10 mouse cellular contexts compared by ENCODE assay signal in the genomic region with DNA sequence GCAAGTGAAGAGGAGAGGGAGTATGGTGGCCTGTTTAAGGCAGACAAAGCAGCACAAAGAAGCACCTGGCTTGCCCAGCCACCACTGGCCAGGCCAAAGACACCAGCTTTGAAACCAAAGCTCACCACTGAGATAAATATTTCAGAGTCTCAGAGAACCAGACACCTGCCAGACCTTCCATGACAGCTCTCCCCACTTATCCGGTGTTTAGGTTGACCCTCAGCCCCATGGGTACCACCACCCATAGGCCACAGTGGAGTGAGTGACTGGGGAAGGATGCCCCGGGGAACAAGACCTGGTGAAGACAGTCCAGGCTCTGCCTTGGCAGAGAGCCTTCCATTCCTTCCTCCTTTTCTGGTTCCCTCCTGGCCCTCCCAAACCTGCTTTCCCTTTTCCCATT. TPM values are rescaled to one million over a fixed set of nuclear protein-coding genes. Genes with fewer than 3 reads are reported as not detected.
DNase-seq lines count a peak whose midpoint lies in the region; ATAC-seq and TF ChIP-seq lines count a peak whose summit lies in the region.
"Had no signal": no experiment of that assay in that cellular context is flagged by ENCODE, and none has a peak within 500 bp of the region (broad histone marks: within the 10 kb centered on the region; RNA-seq: fewer than 3 reads in every experiment).

No protein-coding gene starts in this region.

- ATAC-seq in heart, embryonic 12.5 days (ENCODE audit: insufficient number of reproducible peaks, low FRiP score) = no peak
- no peak for ATAC-seq in lung, postnatal 0 days
- ATAC-seq in intestine, embryonic 14.5 days (replicated peaks; ENCODE audit: low FRiP score, low TSS enrichment, low read depth) = no peak
- ATAC-seq in stomach, embryonic 14.5 days (ENCODE audit: insufficient number of reproducible peaks, insufficient read depth, low FRiP score, low read depth) = no peak
- no peak for ATAC-seq in forebrain, embryonic 11.5 days (replicated peaks; ENCODE audit: low FRiP score)

- no peaks in the 10 kb centered on the region for H3K9me3 ChIP-seq in heart, embryonic 12.5 days (replicated peaks)
- no peaks in the 10 kb centered on the region for H3K9me3 ChIP-seq in lung, postnatal 0 days (ENCODE audit: low read length)
- no peaks in the 10 kb centered on the region for H3K9me3 ChIP-seq in intestine, embryonic 14.5 days (ENCODE audit: control insufficient read depth, low read length)
- no peaks in the 10 kb centered on the region for H3K9me3 ChIP-seq in stomach, embryonic 14.5 days (ENCODE audit: control insufficient read depth, low read depth, low read length)
- H3K9me3 ChIP-seq in forebrain, embryonic 11.5 days (ENCODE audit: control insufficient read depth, low read length) = no peaks in the 10 kb centered on the region
- H3K9me3 ChIP-seq: midbrain, embryonic 12.5 days had no signal

- H3K4me2 ChIP-seq in heart, embryonic 12.5 days = peak overlapping the region; percentile 73
- H3K4me2 ChIP-seq in lung, postnatal 0 days (replicated peaks; ENCODE audit: low read depth, low read length) = peak overlapping the region; percentile 67
- H3K4me2 ChIP-seq in intestine, embryonic 14.5 days (ENCODE audit: low read length) = peak overlapping the region; percentile 66
- peak overlapping the region; percentile 70 for H3K4me2 ChIP-seq in stomach, embryonic 14.5 days (replicated peaks; ENCODE audit: low read depth, low read length)
- H3K4me2 ChIP-seq in forebrain, embryonic 11.5 days (ENCODE audit: low read depth, low read length, severe bottlenecking) = no peak overlapping the region

- intact Hi-C loops in heart, postnatal 25 days (cut with DNase I) = loop anchor here (1.0 kb wide), 1 partner anchor 15 kb away; no protein-coding TSS in a partner anchor

- no peaks in the 10 kb centered on the region for H3K27me3 ChIP-seq in heart, embryonic 12.5 days (replicated peaks)
- H3K27me3 ChIP-seq in lung, postnatal 0 days (replicated peaks; ENCODE audit: insufficient read depth, low read length) = no peaks in the 10 kb centered on the region
- H3K27me3 ChIP-seq in intestine, embryonic 14.5 days (replicated peaks; ENCODE audit: control insufficient read depth, insufficient read depth, low read length) = no peaks in the 10 kb centered on the region
- no peaks in the 10 kb centered on the region for H3K27me3 ChIP-seq in stomach, embryonic 14.5 days (ENCODE audit: control insufficient read depth, insufficient read depth, low read length)
- H3K27me3 ChIP-seq in forebrain, embryonic 11.5 days (ENCODE audit: control insufficient read depth, insufficient read depth, low read length) = 0 out of 2 replicates have a peak, but pooled peaks cover 2% of the 10 kb centered on the region

- no peak for DNase-seq in heart, postnatal 25 days (ENCODE audit: low spot score)
- DNase-seq in lung, postnatal 0 days (ENCODE audit: low spot score) = peak; percentile 28
- no peak for DNase-seq in lung, postnatal 14 days
- DNase-seq in intestine, embryonic 14.5 days (ENCODE audit: low spot score) = no peak
- no peak for DNase-seq in Muller cell, postnatal 12 days (ENCODE audit: inconsistent ontology term)
- no peak for DNase-seq in forebrain, embryonic 11.5 days (ENCODE audit: low spot score)

- H3K9ac ChIP-seq in heart, embryonic 12.5 days = 0 out of 2 replicates have a peak overlapping the region, but pooled peaks have one; percentile 32
- peak overlapping the region; percentile 97 for H3K9ac ChIP-seq in lung, postnatal 0 days (replicated peaks; ENCODE audit: low read depth)
- H3K9ac ChIP-seq in intestine, embryonic 14.5 days (ENCODE audit: low read length) = peak overlapping the region; percentile 62; the same call in 1 of the 2 replicates
- H3K9ac ChIP-seq in stomach, embryonic 14.5 days (replicated peaks; ENCODE audit: low read depth, low read length) = no peak overlapping the region
- H3K9ac ChIP-seq in forebrain, embryonic 11.5 days (ENCODE audit: low read length) = no peak overlapping the region

- WGBS in heart, embryonic 12.5 days = 67% methylated on average over 2 of the region's 2 CpGs
- WGBS in lung, postnatal 0 days = 54% methylated on average over 2 of the region's 2 CpGs
- 74% methylated on average over 2 of the region's 2 CpGs for WGBS in intestine, embryonic 14.5 days
- 68% methylated on average over 2 of the region's 2 CpGs for WGBS in stomach, embryonic 14.5 days
- 93% methylated on average over 2 of the region's 2 CpGs for WGBS in forebrain, embryonic 11.5 days

- no peak for TF ChIP-seq CTCF in lung, postnatal 0 days (IDR thresholded peaks at IDR 0.05)

- peak overlapping the region; percentile 64 for H3K4me3 ChIP-seq in heart, embryonic 12.5 days
- H3K4me3 ChIP-seq in lung, postnatal 0 days (ENCODE audit: low read depth, low read length) = peak overlapping the region; percentile 87
- H3K4me3 ChIP-seq in intestine, embryonic 14.5 days (ENCODE audit: low read depth, low read length) = peak overlapping the region; percentile 79; the same call in 1 of the 2 replicates
- peak overlapping the region; percentile 71 for H3K4me3 ChIP-seq in stomach, embryonic 14.5 days (ENCODE audit: low read depth, low read length)
- no peak overlapping the region for H3K4me3 ChIP-seq in forebrain, embryonic 11.5 days (ENCODE audit: low read depth, low read length)

- peak overlapping the region; percentile 22; the same call in 1 of the 2 replicates for H3K27ac ChIP-seq in heart, embryonic 12.5 days (ENCODE audit: poor library complexity, severe bottlenecking)
- H3K27ac ChIP-seq in lung, postnatal 0 days (ENCODE audit: low read length) = peak overlapping the region; percentile 99
- no peak overlapping the region for H3K27ac ChIP-seq in intestine, embryonic 14.5 days (ENCODE audit: low read depth)
- no peak overlapping the region for H3K27ac ChIP-seq in stomach, embryonic 14.5 days (ENCODE audit: low read length)
- no peak overlapping the region for H3K27ac ChIP-seq in forebrain, embryonic 11.5 days (ENCODE audit: low read depth, low read length)
- H3K27ac ChIP-seq: midbrain, embryonic 12.5 days had no signal

- 0 out of 2 replicates have a peak, but pooled peaks cover 4% of the 10 kb centered on the region for H3K36me3 ChIP-seq in heart, embryonic 12.5 days
- H3K36me3 ChIP-seq in lung, postnatal 0 days (ENCODE audit: insufficient read depth, low read length) = no peaks in the 10 kb centered on the region
- H3K36me3 ChIP-seq in intestine, embryonic 14.5 days (ENCODE audit: control insufficient read depth, insufficient read depth, low read length) = no peaks in the 10 kb centered on the region
- no peaks in the 10 kb centered on the region for H3K36me3 ChIP-seq in stomach, embryonic 14.5 days (ENCODE audit: control insufficient read depth, insufficient read depth, low read length)
- H3K36me3 ChIP-seq in forebrain, embryonic 11.5 days (ENCODE audit: control insufficient read depth, insufficient read depth, low read length) = no peaks in the 10 kb centered on the region
- H3K36me3 ChIP-seq: midbrain, embryonic 12.5 days had no signal

- H3K4me1 ChIP-seq in heart, embryonic 12.5 days (replicated peaks) = peaks cover 67% of the 10 kb centered on the region
- H3K4me1 ChIP-seq in lung, postnatal 0 days (ENCODE audit: insufficient read depth, low read depth, low read length) = peaks cover 51% of the 10 kb centered on the region
- H3K4me1 ChIP-seq in intestine, embryonic 14.5 days (replicated peaks; ENCODE audit: control insufficient read depth, insufficient read depth, low read length) = peaks cover 30% of the 10 kb centered on the region
- H3K4me1 ChIP-seq in stomach, embryonic 14.5 days (ENCODE audit: control insufficient read depth, insufficient read depth, low read length) = peaks cover 22% of the 10 kb centered on the region
- no peaks in the 10 kb centered on the region; the same call in 1 of the 2 replicates for H3K4me1 ChIP-seq in forebrain, embryonic 11.5 days (replicated peaks; ENCODE audit: control insufficient read depth, insufficient read depth, low read length)

- no peak for TF ChIP-seq EP300 in lung, postnatal 0 days (IDR thresholded peaks at IDR 0.05)

RNA-seq across cellular contexts. Expression of gene Tmbim1, which starts 2.6 kb away (rescaled TPM):
- 41.1 and 42.9 TPM in 2 replicates for polyA plus RNA-seq in heart, embryonic 12.5 days (2016; fragmentation: Nextera tagmentation; extraction: Ambion mirVana)
- total RNA-seq in heart, postnatal 25 days (2021) = 10 to 100 TPM; 38.4 to 41.5 TPM
- 148 and 149 TPM in 2 replicates for polyA plus RNA-seq in lung, postnatal 0 days (2015; fragmentation: Nextera tagmentation; extraction: Ambion mirVana)
- 36.4 and 42.6 TPM in 2 replicates for polyA plus RNA-seq in intestine, embryonic 14.5 days (2014; fragmentation: Nextera tagmentation; extraction: Ambion mirVana)
- polyA plus RNA-seq in stomach, embryonic 14.5 days (2014; fragmentation: Nextera tagmentation; extraction: Ambion mirVana) = 50.1 and 53.9 TPM in 2 replicates
- polyA plus RNA-seq in forebrain, embryonic 11.5 days (2014; fragmentation: Nextera tagmentation; extraction: Ambion mirVana) = 6.9 and 8.2 TPM in 2 replicates

RNA-seq across cellular contexts. Expression of gene Pnkd, which starts 18.1 kb away (rescaled TPM):
- 215 and 216 TPM in 2 replicates for polyA plus RNA-seq in heart, embryonic 12.5 days (2016; fragmentation: Nextera tagmentation; extraction: Ambion mirVana)
- 100 to 1,000 TPM; 160 to 161 TPM for total RNA-seq in heart, postnatal 25 days (2021)
- 88.7 and 91.4 TPM in 2 replicates for polyA plus RNA-seq in lung, postnatal 0 days (2015; fragmentation: Nextera tagmentation; extraction: Ambion mirVana)
- 139 and 142 TPM in 2 replicates for polyA plus RNA-seq in intestine, embryonic 14.5 days (2014; fragmentation: Nextera tagmentation; extraction: Ambion mirVana)
- 122 and 132 TPM in 2 replicates for polyA plus RNA-seq in stomach, embryonic 14.5 days (2014; fragmentation: Nextera tagmentation; extraction: Ambion mirVana)
- polyA plus RNA-seq in forebrain, embryonic 11.5 days (2014; fragmentation: Nextera tagmentation; extraction: Ambion mirVana) = 95.3 and 98.4 TPM in 2 replicates

RNA-seq across cellular contexts. Expression of gene Aamp, which starts 18.3 kb away (rescaled TPM):
- polyA plus RNA-seq in heart, embryonic 12.5 days (2016; fragmentation: Nextera tagmentation; extraction: Ambion mirVana) = 169 and 171 TPM in 2 replicates
- 10 to 100 TPM; 87.5 to 94.8 TPM for total RNA-seq in heart, postnatal 25 days (2021)
- polyA plus RNA-seq in lung, postnatal 0 days (2015; fragmentation: Nextera tagmentation; extraction: Ambion mirVana) = 213 and 214 TPM in 2 replicates
- polyA plus RNA-seq in intestine, embryonic 14.5 days (2014; fragmentation: Nextera tagmentation; extraction: Ambion mirVana) = 252 and 269 TPM in 2 replicates
- 240 and 261 TPM in 2 replicates for polyA plus RNA-seq in stomach, embryonic 14.5 days (2014; fragmentation: Nextera tagmentation; extraction: Ambion mirVana)
- 185 and 205 TPM in 2 replicates for polyA plus RNA-seq in forebrain, embryonic 11.5 days (2014; fragmentation: Nextera tagmentation; extraction: Ambion mirVana)

RNA-seq across cellular contexts. Expression of gene Gpbar1, which starts 24.5 kb away (rescaled TPM):
- polyA plus RNA-seq in heart, embryonic 12.5 days (2016; fragmentation: Nextera tagmentation; extraction: Ambion mirVana) = 0.37 and 0.41 TPM in 2 replicates
- total RNA-seq in heart, postnatal 25 days (2021) = not detected
- polyA plus RNA-seq in lung, postnatal 0 days (2015; fragmentation: Nextera tagmentation; extraction: Ambion mirVana) = 0.18 and 0.30 TPM in 2 replicates
- 9.1 and 10.7 TPM in 2 replicates for polyA plus RNA-seq in intestine, embryonic 14.5 days (2014; fragmentation: Nextera tagmentation; extraction: Ambion mirVana)
- polyA plus RNA-seq in stomach, embryonic 14.5 days (2014; fragmentation: Nextera tagmentation; extraction: Ambion mirVana) = 3.5 and 4.1 TPM in 2 replicates
- not detected in 2 replicates for polyA plus RNA-seq in forebrain, embryonic 11.5 days (2014; fragmentation: Nextera tagmentation; extraction: Ambion mirVana)
- polyA plus RNA-seq: midbrain, embryonic 12.5 days had no signal

RNA-seq across cellular contexts. Expression of gene Catip, which starts 59.1 kb away (rescaled TPM):
- 0.46 TPM in 2 replicates for polyA plus RNA-seq in heart, embryonic 12.5 days (2016; fragmentation: Nextera tagmentation; extraction: Ambion mirVana)
- total RNA-seq in heart, postnatal 25 days (2021) = under 1 TPM; 0.18 to 0.28 TPM
- polyA plus RNA-seq in lung, postnatal 0 days (2015; fragmentation: Nextera tagmentation; extraction: Ambion mirVana) = 3.4 and 5.1 TPM in 2 replicates
- 0.60 and 0.82 TPM in 2 replicates for polyA plus RNA-seq in intestine, embryonic 14.5 days (2014; fragmentation: Nextera tagmentation; extraction: Ambion mirVana)
- polyA plus RNA-seq in stomach, embryonic 14.5 days (2014; fragmentation: Nextera tagmentation; extraction: Ambion mirVana) = 0.69 and 0.81 TPM in 2 replicates
- 0.52 TPM in 1 of 2 replicates, not detected in the other for polyA plus RNA-seq in forebrain, embryonic 11.5 days (2014; fragmentation: Nextera tagmentation; extraction: Ambion mirVana)
- polyA plus RNA-seq: inflammation-experienced regulatory T-cells, adult 6 months had no signal

Comparison
In these comparisons a context has a peak if more than half of its experiments do, and no peak if none do; other contexts are left out.
1. H3K27ac ChIP-seq: peak in heart, embryonic 12.5 days (single experiment) and lung, postnatal 0 days (single experiment); none in intestine, embryonic 14.5 days (single experiment), stomach, embryonic 14.5 days (single experiment) and forebrain, embryonic 11.5 days (single experiment).
2. H3K9ac ChIP-seq: peak in heart, embryonic 12.5 days (single experiment), lung, postnatal 0 days (single experiment) and intestine, embryonic 14.5 days (single experiment); none in stomach, embryonic 14.5 days (single experiment) and forebrain, embryonic 11.5 days (single experiment).